Mouse (Mus musculus): ENCODE measurements at regions not wholly inside any gene's neighbourhood (a gene's known extent, or its start where the extent isn't known, plus 50 kb on each side); places are given as distances from the start of the nearest gene placed in this dataset.

DNA sequence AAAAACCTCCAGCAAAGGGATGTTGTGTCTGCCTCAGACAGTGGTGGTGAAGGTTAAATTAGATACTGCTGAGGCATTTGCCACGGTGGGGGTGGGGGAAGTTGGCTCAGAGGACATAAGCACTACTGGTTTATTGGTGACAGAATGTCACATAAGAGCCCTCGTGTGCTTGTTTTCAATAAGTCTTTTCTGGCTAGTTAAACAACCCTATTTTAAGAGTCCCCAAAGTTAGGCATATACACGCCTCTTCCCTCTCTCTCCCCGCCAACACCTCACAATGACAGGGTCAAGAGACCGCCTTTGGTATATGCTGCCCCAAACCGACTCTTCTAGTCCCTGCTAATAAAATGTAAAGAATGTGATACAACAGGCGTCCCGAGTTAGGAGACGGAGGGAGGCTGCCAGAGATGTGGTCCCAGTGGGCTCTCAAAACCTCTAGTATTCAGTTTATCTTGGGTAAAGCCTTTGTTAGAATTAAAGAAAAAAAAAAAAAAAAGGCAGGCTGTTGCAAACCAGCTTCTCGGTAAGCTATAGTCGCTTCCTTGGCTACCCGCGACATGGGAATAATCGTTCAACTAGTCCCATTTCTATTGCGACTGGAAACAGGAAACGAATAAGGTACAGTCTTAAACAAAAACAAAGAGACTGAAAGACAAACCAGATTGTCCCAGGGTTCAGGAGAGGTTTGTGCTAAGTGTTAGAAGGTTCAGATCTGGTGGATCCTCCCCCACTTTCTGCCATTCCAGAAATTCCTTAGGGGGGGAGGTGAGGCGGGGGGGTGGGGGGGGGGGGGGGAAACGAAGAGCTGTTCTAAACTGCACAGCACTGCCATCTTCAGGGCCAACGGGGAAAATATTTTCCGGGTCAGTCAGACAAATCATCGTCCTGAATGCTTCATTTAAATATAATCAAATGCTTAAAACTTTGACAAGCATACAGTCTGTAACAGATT, 176.5 kb upstream of the Tank start:
- TF ChIP-seq NANOG (IDR thresholded peaks at IDR 0.05; ENCODE audit: borderline replicate concordance, low read length) (no peak), CTCF (conservative IDR thresholded peaks at IDR 0.05; ENCODE audit: low read length) (peak; percentile 33), POU5F1 (IDR thresholded peaks at IDR 0.05; ENCODE audit: borderline replicate concordance, low read length) (no peak)
